8 mouse cellular contexts compared by ENCODE assay signal in the genomic region with DNA sequence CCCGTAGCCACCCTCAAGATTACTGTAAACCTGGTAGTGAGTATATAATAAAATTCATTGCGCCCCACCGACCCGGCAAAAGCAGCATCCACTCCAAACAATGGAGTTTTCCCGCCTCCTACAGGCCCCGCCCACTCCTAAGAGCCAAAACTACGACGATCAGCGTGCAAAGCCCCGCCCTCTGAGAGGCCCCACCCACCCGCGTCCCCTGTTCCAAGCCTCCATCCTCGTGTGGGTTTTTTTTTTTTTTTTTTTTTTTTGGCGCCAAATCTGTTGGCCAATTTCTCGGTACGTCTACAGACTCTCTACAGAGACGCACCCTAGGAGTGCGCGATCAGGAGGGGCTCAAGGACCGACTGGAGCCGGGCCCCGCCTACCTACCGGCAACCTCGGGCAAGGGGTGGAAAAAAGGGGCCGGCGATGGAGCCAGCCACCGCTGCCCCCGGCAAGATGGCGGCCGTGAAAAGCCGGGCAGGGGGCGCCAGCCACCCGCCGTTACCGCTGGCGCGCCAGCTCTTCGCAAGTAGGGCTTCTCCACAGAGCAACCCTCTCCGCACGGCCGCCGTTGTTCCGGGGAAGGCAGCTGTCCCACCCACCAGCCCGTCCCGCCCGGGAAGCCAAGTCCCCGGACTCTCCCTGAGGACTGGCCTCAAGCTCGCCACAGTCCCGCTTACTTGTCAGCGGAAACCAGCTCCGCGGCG. TPM values are rescaled to one million over a fixed set of nuclear protein-coding genes. Genes with fewer than 3 reads are reported as not detected.
DNase-seq lines count a peak whose midpoint lies in the region; ATAC-seq and TF ChIP-seq lines count a peak whose summit lies in the region.

No protein-coding gene starts in this region.

- H3K79me2 ChIP-seq in myocyte (ENCODE audit: control insufficient read depth, insufficient read depth): peaks cover 47% of the 10 kb centered on the region

- H3K27me3 ChIP-seq in heart, embryonic 10.5 days (ENCODE audit: insufficient read depth, poor library complexity, severe bottlenecking): no peaks in the 10 kb centered on the region
- H3K27me3 ChIP-seq in kidney, embryonic 14.5 days (ENCODE audit: control insufficient read depth, insufficient read depth, low read length): no peaks in the 10 kb centered on the region
- no peaks in the 10 kb centered on the region for H3K27me3 ChIP-seq in liver, embryonic 11.5 days (replicated peaks; ENCODE audit: control insufficient read depth, insufficient read depth, low read length)
- no peaks in the 10 kb centered on the region for H3K27me3 ChIP-seq in myocyte (ENCODE audit: control insufficient read depth, insufficient read depth, insufficient read length)
- no peaks in the 10 kb centered on the region for H3K27me3 ChIP-seq in splenic B cell, adult 2 months (ENCODE audit: control insufficient read depth, insufficient read depth, low read length, poor library complexity, severe bottlenecking)

- no peaks in the 10 kb centered on the region for H3K9me3 ChIP-seq in heart, embryonic 10.5 days
- H3K9me3 ChIP-seq in kidney, embryonic 14.5 days (ENCODE audit: control insufficient read depth, low read length): no peaks in the 10 kb centered on the region
- H3K9me3 ChIP-seq in liver, embryonic 11.5 days (ENCODE audit: control insufficient read depth, low read length): no peaks in the 10 kb centered on the region

- peak; percentile 93 for DNase-seq in CD4-positive, CD25-positive, alpha-beta regulatory T cell, adult 2 months (ENCODE audit: low read depth, low spot score)
- peak; percentile 88 for DNase-seq in brain, adult 2 months (ENCODE audit: low read depth, low spot score)
- peak; percentile 97 for DNase-seq in heart, embryonic 10.5 days (ENCODE audit: low spot score)
- peak; percentile 88 for DNase-seq in liver, embryonic 11.5 days (ENCODE audit: low spot score)
- DNase-seq in splenic B cell, adult 2 months (ENCODE audit: low read depth, low spot score): peak; percentile 91

- peak; percentile 84 for ATAC-seq in kidney, embryonic 14.5 days (ENCODE audit: low FRiP score, low TSS enrichment)
- peak; percentile 79 for ATAC-seq in liver, embryonic 11.5 days (replicated peaks; ENCODE audit: low FRiP score)

- H3K4me3 ChIP-seq in embryonic fibroblast, embryonic 13.5 days (ENCODE audit: insufficient read depth, low read length): peak overlapping the region; percentile 85
- peak overlapping the region; percentile 98 for H3K4me3 ChIP-seq in heart, embryonic 10.5 days
- H3K4me3 ChIP-seq in kidney, embryonic 14.5 days (ENCODE audit: low read length): peak overlapping the region; percentile 100
- H3K4me3 ChIP-seq in liver, embryonic 11.5 days (ENCODE audit: low read depth, low read length): peak overlapping the region; percentile 91
- H3K4me3 ChIP-seq in myocyte: peak overlapping the region; percentile 81

- no peaks in the 10 kb centered on the region for H3K4me1 ChIP-seq in embryonic fibroblast, embryonic 13.5 days (ENCODE audit: control insufficient read depth, insufficient read depth, low read length)
- peaks cover 15% of the 10 kb centered on the region for H3K4me1 ChIP-seq in heart, embryonic 10.5 days
- H3K4me1 ChIP-seq in kidney, embryonic 14.5 days (ENCODE audit: control insufficient read depth, insufficient read depth, low read length): no peaks in the 10 kb centered on the region; the same call in 1 of the 2 replicates
- H3K4me1 ChIP-seq in liver, embryonic 11.5 days (replicated peaks; ENCODE audit: control insufficient read depth, insufficient read depth, low read length): no peaks in the 10 kb centered on the region; the same call in 1 of the 2 replicates

- H3K9ac ChIP-seq in kidney, embryonic 14.5 days (ENCODE audit: low read depth, low read length): peak overlapping the region; percentile 98
- peak overlapping the region; percentile 97 for H3K9ac ChIP-seq in liver, embryonic 11.5 days (ENCODE audit: low read depth, low read length)

- TF ChIP-seq POLR2A in embryonic fibroblast, embryonic 13.5 days (IDR thresholded peaks at IDR 0.05; ENCODE audit: low read depth, low read length): no peak
- TF ChIP-seq POLR2A in myocyte (IDR thresholded peaks at IDR 0.05; ENCODE audit: insufficient read length, low read depth): no peak

- peaks cover 29% of the 10 kb centered on the region for H3K36me3 ChIP-seq in heart, embryonic 10.5 days
- peaks cover 19% of the 10 kb centered on the region; the same call in 1 of the 2 replicates for H3K36me3 ChIP-seq in kidney, embryonic 14.5 days (ENCODE audit: control insufficient read depth, insufficient read depth, low read length)
- no peaks in the 10 kb centered on the region for H3K36me3 ChIP-seq in liver, embryonic 11.5 days (ENCODE audit: control insufficient read depth, insufficient read depth, low read length)
- peaks cover 6% of the 10 kb centered on the region for H3K36me3 ChIP-seq in myocyte (ENCODE audit: control insufficient read depth, insufficient read depth)
- no peaks in the 10 kb centered on the region for H3K36me3 ChIP-seq in splenic B cell, adult 2 months (ENCODE audit: control insufficient read depth, insufficient read depth, low read length, poor library complexity, severe bottlenecking)

- H3ac ChIP-seq in myocyte (ENCODE audit: control insufficient read depth, insufficient read length): peak overlapping the region; percentile 16

- peak overlapping the region; percentile 59; the same call in 1 of the 2 replicates for H3K27ac ChIP-seq in embryonic fibroblast, embryonic 13.5 days (ENCODE audit: insufficient read depth, low read length)
- H3K27ac ChIP-seq in heart, embryonic 10.5 days: peak overlapping the region; percentile 99
- H3K27ac ChIP-seq in kidney, embryonic 14.5 days (ENCODE audit: low read depth, low read length): peak overlapping the region; percentile 97
- peak overlapping the region; percentile 94 for H3K27ac ChIP-seq in liver, embryonic 11.5 days (ENCODE audit: low read depth, low read length)

- TF ChIP-seq CTCF in embryonic fibroblast, embryonic 13.5 days (IDR thresholded peaks at IDR 0.05; ENCODE audit: borderline replicate concordance, insufficient read depth, low read length): no peak

- H3K4me2 ChIP-seq in kidney, embryonic 14.5 days (replicated peaks; ENCODE audit: low read depth, low read length): peak overlapping the region; percentile 62
- H3K4me2 ChIP-seq in liver, embryonic 11.5 days: peak overlapping the region; percentile 85
- H3K4me2 ChIP-seq in myocyte (ENCODE audit: low read depth): peak overlapping the region; percentile 95

- WGBS in heart, embryonic 10.5 days: under 1% methylated on average over 53 of the region's 53 CpGs
- WGBS in kidney, embryonic 14.5 days: under 1% methylated on average over 53 of the region's 53 CpGs
- WGBS in liver, embryonic 11.5 days: under 1% methylated on average over 52 of the region's 53 CpGs

TF ChIP-seq in myocyte, 11 proteins besides CTCF, POLR2A, EP300 and RAD21:
- TF ChIP-seq TCF3 (IDR thresholded peaks at IDR 0.05; ENCODE audit: insufficient read length, low read depth) (no peak), E2F4 (IDR thresholded peaks at IDR 0.05; ENCODE audit: insufficient read depth) (peak; percentile 72)

RNA-seq across cellular contexts. Expression of a gene that starts 0.9 kb away (rescaled TPM):
- polyA plus RNA-seq in embryonic fibroblast, embryonic 13.5 days (2011; ENCODE audit: insufficient read length, low read depth, missing spikeins): 63.7 and 95.4 TPM in 2 replicates
- 130 and 174 TPM in 2 replicates for polyA plus RNA-seq in heart, embryonic 10.5 days (2016; fragmentation: Nextera tagmentation; extraction: Ambion mirVana)
- polyA plus RNA-seq in kidney, embryonic 14.5 days (2014; fragmentation: Nextera tagmentation; extraction: Ambion mirVana): 224 and 234 TPM in 2 replicates
- 185 and 187 TPM in 2 replicates for polyA plus RNA-seq in liver, embryonic 11.5 days (2014; fragmentation: Nextera tagmentation; extraction: Ambion mirVana)
- polyA plus RNA-seq in myocyte (2012; fragmentation: generic; extraction: Trizol): 20.0 TPM

RNA-seq across cellular contexts. Expression of a gene that starts 24.7 kb away (rescaled TPM):
- 575 and 597 TPM in 2 replicates for polyA plus RNA-seq in embryonic fibroblast, embryonic 13.5 days (2011; ENCODE audit: insufficient read length, low read depth, missing spikeins)
- polyA plus RNA-seq in heart, embryonic 10.5 days (2016; fragmentation: Nextera tagmentation; extraction: Ambion mirVana): 664 and 694 TPM in 2 replicates
- polyA plus RNA-seq in kidney, embryonic 14.5 days (2014; fragmentation: Nextera tagmentation; extraction: Ambion mirVana): 730 and 751 TPM in 2 replicates
- 449 and 453 TPM in 2 replicates for polyA plus RNA-seq in liver, embryonic 11.5 days (2014; fragmentation: Nextera tagmentation; extraction: Ambion mirVana)
- polyA plus RNA-seq in myocyte (2012; fragmentation: generic; extraction: Trizol): 746 TPM

RNA-seq across cellular contexts. Expression of a gene that starts 30.4 kb away (rescaled TPM):
- polyA plus RNA-seq in embryonic fibroblast, embryonic 13.5 days (2011; ENCODE audit: insufficient read length, low read depth, missing spikeins): 1.9 and 2.6 TPM in 2 replicates
- 1.7 and 2.8 TPM in 2 replicates for polyA plus RNA-seq in heart, embryonic 10.5 days (2016; fragmentation: Nextera tagmentation; extraction: Ambion mirVana)
- 2.2 and 4.5 TPM in 2 replicates for polyA plus RNA-seq in kidney, embryonic 14.5 days (2014; fragmentation: Nextera tagmentation; extraction: Ambion mirVana)
- polyA plus RNA-seq in liver, embryonic 11.5 days (2014; fragmentation: Nextera tagmentation; extraction: Ambion mirVana): 2.1 and 4.4 TPM in 2 replicates
- polyA plus RNA-seq in myocyte (2012; fragmentation: generic; extraction: Trizol): 0.55 TPM

RNA-seq across cellular contexts. Expression of a gene that starts 58.5 kb away (rescaled TPM):
- 887 and 980 TPM in 2 replicates for polyA plus RNA-seq in embryonic fibroblast, embryonic 13.5 days (2011; ENCODE audit: insufficient read length, low read depth, missing spikeins)
- polyA plus RNA-seq in heart, embryonic 10.5 days (2016; fragmentation: Nextera tagmentation; extraction: Ambion mirVana): 1,191 and 1,224 TPM in 2 replicates
- polyA plus RNA-seq in kidney, embryonic 14.5 days (2014; fragmentation: Nextera tagmentation; extraction: Ambion mirVana): 1,503 and 1,977 TPM in 2 replicates
- 1,160 and 1,259 TPM in 2 replicates for polyA plus RNA-seq in liver, embryonic 11.5 days (2014; fragmentation: Nextera tagmentation; extraction: Ambion mirVana)
- 231 TPM for polyA plus RNA-seq in myocyte (2012; fragmentation: generic; extraction: Trizol)

Comparison
In these comparisons a context has a peak if more than half of its experiments do, and no peak if none do; other contexts are left out.
1. Peak in every context shown above with its lines: DNase-seq, ATAC-seq, H3K4me3 ChIP-seq and H3K27ac ChIP-seq.